Mouse (Mus musculus): ENCODE measurements around the gene Olfr1023. TPM values are rescaled to one million over a fixed set of nuclear protein-coding genes. Genes with fewer than 3 reads are reported as not detected.

The Olfr1023 gene
- not detected in 2 replicates for polyA plus RNA-seq (2012; rRNA removed)

- TF ChIP-seq POLR2A (IDR thresholded peaks at IDR 0.05; ENCODE audit: control insufficient read depth, low read depth, low read length) (no peak), CTCF (IDR thresholded peaks at IDR 0.05; ENCODE audit: control insufficient read depth, insufficient read depth, insufficient replicate concordance, low read depth, low read length) (no peak)
- H3K36me3 ChIP-seq (ENCODE audit: control insufficient read depth, insufficient read depth, low read length): no peaks in the 10 kb centered on the region
- H3K4me1 ChIP-seq (ENCODE audit: control insufficient read depth, insufficient read depth, low read length): no peaks in the 10 kb centered on the region
- H3K4me3 ChIP-seq (ENCODE audit: control insufficient read depth, low read depth, low read length): no peak within 1 kb of the TSS
- H3K27ac ChIP-seq (ENCODE audit: control insufficient read depth, insufficient read depth, low read depth, low read length): no peak within 1 kb of the TSS
- H3K27me3 ChIP-seq (ENCODE audit: control insufficient read depth, insufficient read depth, low read length): no peaks in the 10 kb centered on the region
Observed at GRCm38 (mm10) chr2:85885340-85885739, at the start of gene Olfr1023. Olfr1023 (plus strand) TSS chr2:85885640.

GRCm38 (mm10) chr2:85845383-85845782 is 40.1 kb upstream of the Olfr1023 start, which contains the start of gene Olfr1019:
Olfr1019 (minus strand) TSS chr2:85845483.
- no peak within 1 kb of the TSS for H3K4me3 ChIP-seq (ENCODE audit: control insufficient read depth, low read depth, low read length)
- H3K27me3 ChIP-seq (ENCODE audit: control insufficient read depth, insufficient read depth, low read length): no peaks in the 10 kb centered on the region
- H3K27ac ChIP-seq (ENCODE audit: control insufficient read depth, insufficient read depth, low read depth, low read length): no peak within 1 kb of the TSS
- no peaks in the 10 kb centered on the region for H3K4me1 ChIP-seq (ENCODE audit: control insufficient read depth, insufficient read depth, low read length)
- TF ChIP-seq POLR2A (IDR thresholded peaks at IDR 0.05; ENCODE audit: control insufficient read depth, low read depth, low read length): no peak
- TF ChIP-seq CTCF (IDR thresholded peaks at IDR 0.05; ENCODE audit: control insufficient read depth, insufficient read depth, insufficient replicate concordance, low read depth, low read length): no peak
- H3K36me3 ChIP-seq (ENCODE audit: control insufficient read depth, insufficient read depth, low read length): no peaks in the 10 kb centered on the region

GRCm38 (mm10) chr2:85846730-85847129 is 38.7 kb upstream of the Olfr1023 start, which contains the start of gene Olfr1020:
Olfr1020 (plus strand) TSS chr2:85847030.
- TF ChIP-seq CTCF (IDR thresholded peaks at IDR 0.05; ENCODE audit: control insufficient read depth, insufficient read depth, insufficient replicate concordance, low read depth, low read length) (no peak), POLR2A (IDR thresholded peaks at IDR 0.05; ENCODE audit: control insufficient read depth, low read depth, low read length) (no peak)
- Histone ChIP-seq H3K4me1 (ENCODE audit: control insufficient read depth, insufficient read depth, low read length) (no peaks in the 10 kb centered on the region), H3K27ac (ENCODE audit: control insufficient read depth, insufficient read depth, low read depth, low read length) (no peak within 1 kb of the TSS), H3K27me3 (ENCODE audit: control insufficient read depth, insufficient read depth, low read length) (no peaks in the 10 kb centered on the region), H3K4me3 (ENCODE audit: control insufficient read depth, low read depth, low read length) (no peak within 1 kb of the TSS), H3K36me3 (ENCODE audit: control insufficient read depth, insufficient read depth, low read length) (no peaks in the 10 kb centered on the region)

GRCm38 (mm10) chr2:85868294-85868693 is 17.1 kb upstream of the Olfr1023 start, which contains the start of gene Olfr1022:
Olfr1022 (plus strand) TSS chr2:85868594.
- H3K27me3 ChIP-seq (ENCODE audit: control insufficient read depth, insufficient read depth, low read length): no peaks in the 10 kb centered on the region
- no peak for TF ChIP-seq CTCF (IDR thresholded peaks at IDR 0.05; ENCODE audit: control insufficient read depth, insufficient read depth, insufficient replicate concordance, low read depth, low read length)
- no peak for TF ChIP-seq POLR2A (IDR thresholded peaks at IDR 0.05; ENCODE audit: control insufficient read depth, low read depth, low read length)
- no peak within 1 kb of the TSS for H3K27ac ChIP-seq (ENCODE audit: control insufficient read depth, insufficient read depth, low read depth, low read length)
- H3K36me3 ChIP-seq (ENCODE audit: control insufficient read depth, insufficient read depth, low read length): no peaks in the 10 kb centered on the region
- no peak within 1 kb of the TSS for H3K4me3 ChIP-seq (ENCODE audit: control insufficient read depth, low read depth, low read length)
- H3K4me1 ChIP-seq (ENCODE audit: control insufficient read depth, insufficient read depth, low read length): no peaks in the 10 kb centered on the region

- no peaks in the 10 kb centered on the region for H3K27me3 ChIP-seq (ENCODE audit: control insufficient read depth, insufficient read depth, low read length)
- no peaks in the 10 kb centered on the region for H3K4me1 ChIP-seq (ENCODE audit: control insufficient read depth, insufficient read depth, low read length)
- H3K36me3 ChIP-seq (ENCODE audit: control insufficient read depth, insufficient read depth, low read length): no peaks in the 10 kb centered on the region
- no peak within 1 kb of the TSS for H3K4me3 ChIP-seq (ENCODE audit: control insufficient read depth, low read depth, low read length)
- H3K27ac ChIP-seq (ENCODE audit: control insufficient read depth, insufficient read depth, low read depth, low read length): no peak within 1 kb of the TSS
- TF ChIP-seq POLR2A (IDR thresholded peaks at IDR 0.05; ENCODE audit: control insufficient read depth, low read depth, low read length) (no peak), CTCF (IDR thresholded peaks at IDR 0.05; ENCODE audit: control insufficient read depth, insufficient read depth, insufficient replicate concordance, low read depth, low read length) (no peak)
Observed at GRCm38 (mm10) chr2:85904952-85905351, 19.5 kb downstream of the Olfr1023 start, which contains the start of gene Olfr1024. Olfr1024 (minus strand) TSS chr2:85905052.

GRCm38 (mm10) chr2:85913197-85913596 is 27.8 kb downstream of the Olfr1023 start:
- H3K27me3 ChIP-seq (ENCODE audit: control insufficient read depth, insufficient read depth, low read length): no peaks in the 10 kb centered on the region
- no peaks in the 10 kb centered on the region for H3K36me3 ChIP-seq (ENCODE audit: control insufficient read depth, insufficient read depth, low read length)
- H3K4me3 ChIP-seq (ENCODE audit: control insufficient read depth, low read depth, low read length): no peak overlapping the region
- H3K27ac ChIP-seq (ENCODE audit: control insufficient read depth, insufficient read depth, low read depth, low read length): no peak overlapping the region
- H3K4me1 ChIP-seq (ENCODE audit: control insufficient read depth, insufficient read depth, low read length): no peaks in the 10 kb centered on the region
- TF ChIP-seq POLR2A (IDR thresholded peaks at IDR 0.05; ENCODE audit: control insufficient read depth, low read depth, low read length) (no peak), CTCF (IDR thresholded peaks at IDR 0.05; ENCODE audit: control insufficient read depth, insufficient read depth, insufficient replicate concordance, low read depth, low read length) (no peak)

GRCm38 (mm10) chr2:85914893-85915292 is 29.5 kb downstream of the Olfr1023 start, which contains the start of gene Olfr1025-ps1:
Olfr1025-ps1 (plus strand) TSS chr2:85915193.
- no peaks in the 10 kb centered on the region for H3K4me1 ChIP-seq (ENCODE audit: control insufficient read depth, insufficient read depth, low read length)
- no peaks in the 10 kb centered on the region for H3K27me3 ChIP-seq (ENCODE audit: control insufficient read depth, insufficient read depth, low read length)
- H3K27ac ChIP-seq (ENCODE audit: control insufficient read depth, insufficient read depth, low read depth, low read length): no peak within 1 kb of the TSS
- no peaks in the 10 kb centered on the region for H3K36me3 ChIP-seq (ENCODE audit: control insufficient read depth, insufficient read depth, low read length)
- TF ChIP-seq POLR2A (IDR thresholded peaks at IDR 0.05; ENCODE audit: control insufficient read depth, low read depth, low read length) (no peak), CTCF (IDR thresholded peaks at IDR 0.05; ENCODE audit: control insufficient read depth, insufficient read depth, insufficient replicate concordance, low read depth, low read length) (no peak)
- H3K4me3 ChIP-seq (ENCODE audit: control insufficient read depth, low read depth, low read length): no peak within 1 kb of the TSS
